Mouse (Mus musculus) limb, embryonic 14.5 days (tissue): ENCODE data around the gene Hoxc13. TPM values are rescaled to one million over a fixed set of nuclear protein-coding genes. Genes with fewer than 3 reads are reported as not detected.

Experiments
- ATAC-seq: fragments of 200-750 bp; cut with Nextera tagmentation; 2 replicates; pipeline ENCODE4 v1.8.0; 2017; ENCODE audit warnings: low read depth, moderate number of reproducible peaks, moderate TSS enrichment; ENCODE audit not compliant: low FRiP score
- DNase-seq: peaks from one replicate; pipeline ENCODE4 v3.0.0-alpha.2; 2015; ENCODE audit warnings: low spot score
- H3K27ac ChIP-seq: fragments of 300-500 bp; sonication (generic); replicated peaks from 2 replicates; pipeline ENCODE4 v1.5.1; 2014; ENCODE audit warnings: low read depth, mild to moderate bottlenecking, low read length, moderate library complexity, mixed read lengths
- H3K27me3 ChIP-seq: fragments of 300-500 bp; sonication (generic); 2 replicates; pipeline ENCODE4 v1.6.1; 2014; ENCODE audit warnings: low read length, mixed read lengths; ENCODE audit not compliant: control insufficient read depth, insufficient read depth
- H3K36me3 ChIP-seq: fragments of 300-500 bp; sonication (generic); 2 replicates; pipeline ENCODE4 v1.6.1; 2014; ENCODE audit warnings: mild to moderate bottlenecking, low read length, moderate library complexity, mixed read lengths; ENCODE audit not compliant: control insufficient read depth, insufficient read depth
- H3K4me1 ChIP-seq: fragments of 300-500 bp; sonication (generic); 2 replicates; pipeline ENCODE4 v1.6.1; 2014; ENCODE audit warnings: antibody characterized with exemption, low read length, mixed read lengths; ENCODE audit not compliant: control insufficient read depth, insufficient read depth
- H3K4me2 ChIP-seq: fragments of 300-500 bp; sonication (generic); replicated peaks from 2 replicates; pipeline ENCODE4 v1.6.1; 2014; ENCODE audit warnings: low read depth, mild to moderate bottlenecking, low read length, moderate library complexity; ENCODE audit not compliant: severe bottlenecking
- H3K4me3 ChIP-seq: fragments of 300-500 bp; sonication (generic); replicated peaks from 2 replicates; pipeline ENCODE4 v1.5.1; 2014; ENCODE audit warnings: low read length
- H3K9ac ChIP-seq: fragments of 300-500 bp; sonication (generic); 2 replicates; pipeline ENCODE4 v1.6.1; 2014; ENCODE audit warnings: mild to moderate bottlenecking, low read depth, low read length, moderate library complexity; ENCODE audit not compliant: severe bottlenecking
- H3K9me3 ChIP-seq: fragments of 300-500 bp; sonication (generic); 2 replicates; pipeline ENCODE4 v1.6.1; 2016; ENCODE audit warnings: low read length; ENCODE audit not compliant: control insufficient read depth
- POLR2A ChIP-seq: fragments of 200-500 bp; IDR thresholded peaks from 2 replicates; pipeline ENCODE4 v1.8.0; 2012; ENCODE audit warnings: inconsistent platforms, mild to moderate bottlenecking, moderate library complexity, borderline replicate concordance; ENCODE audit not compliant: insufficient read depth, insufficient read length; ENCODE audit errors: extremely low read depth
- WGBS: fragments of 180-500 bp; shearing (Covaris S2); extraction: QIAGEN DNeasy Blood & Tissue Kit; methylation state at CpG from one replicate; pipeline ENCODE4 v1.1.7; 2014; 5-methylcytosine and 5-hydroxymethylcytosine counted together
- polyA plus RNA-seq, 2 experiments: library from polyadenylated mRNA; depleted of rRNA in 1 of 2; stranded (reverse) in 1 of 2; unstranded in 1 of 2; fragments of >200 nt; fragmentation: Nextera tagmentation in 1 of 2; extraction: Ambion mirVana in 1 of 2; gene quantifications; 2 replicates each; pipeline versions ENCODE4 v1.2.1 to v1.2.3; 2012 to 2014

Gene Hoxc13
- polyA plus RNA-seq, 2 experiments: 2.9 to 6.1 TPM

DNA sequence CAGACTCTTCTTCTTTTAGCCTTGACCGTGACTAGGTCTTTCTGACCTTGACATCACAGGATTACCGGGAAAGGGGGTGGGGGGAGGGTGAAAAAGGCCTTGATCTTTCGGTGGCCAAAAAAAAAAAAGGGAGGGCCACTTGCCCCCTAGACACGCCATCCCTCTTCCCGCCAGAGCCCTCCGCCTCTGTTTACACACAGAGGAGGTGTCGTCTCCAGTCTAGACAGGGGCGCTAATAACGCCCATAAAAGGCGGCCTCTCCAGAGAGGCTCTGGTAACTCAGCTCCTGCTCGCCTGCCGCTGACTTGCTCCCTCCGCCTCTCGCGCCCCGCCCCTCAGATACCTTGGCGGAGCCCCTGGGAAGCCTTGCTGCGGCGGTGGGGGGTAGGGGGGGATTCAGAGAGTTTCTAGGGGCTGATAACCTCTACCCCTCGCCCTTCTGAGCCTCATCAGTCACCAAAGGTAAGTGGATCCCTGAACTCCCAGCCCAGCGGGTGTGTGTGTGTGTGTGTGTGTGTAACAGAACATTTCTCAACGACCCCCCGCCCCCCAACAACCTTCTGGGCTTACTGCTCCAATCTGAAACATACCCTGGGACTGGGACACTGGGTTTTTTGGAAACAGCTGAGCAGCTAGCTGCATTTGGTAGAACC lies 10.9 kb downstream of the Hoxc13 start:
- peaks cover 98% of the 10 kb centered on the region for H3K27me3 ChIP-seq
- H3K4me1 ChIP-seq: no peaks in the 10 kb centered on the region
- H3K27ac ChIP-seq: no peak overlapping the region
- no peak for DNase-seq
- H3K4me2 ChIP-seq: no peak overlapping the region
- H3K9me3 ChIP-seq: no peaks in the 10 kb centered on the region
- no peak for ATAC-seq
- no peak overlapping the region for H3K9ac ChIP-seq
- no peak for TF ChIP-seq POLR2A
- 2% methylated on average over 23 of the region's 23 CpGs for WGBS
- H3K4me3 ChIP-seq: no peak overlapping the region
- no peaks in the 10 kb centered on the region for H3K36me3 ChIP-seq

GRCm38 (mm10) chr15:102934438-102934837 lies 13.5 kb downstream of the Hoxc13 start:
- no peak for DNase-seq
- H3K4me1 ChIP-seq: peaks cover 3% of the 10 kb centered on the region
- 2% methylated on average over 12 of the region's 12 CpGs for WGBS
- no peak overlapping the region for H3K4me3 ChIP-seq
- H3K27ac ChIP-seq: no peak overlapping the region
- no peaks in the 10 kb centered on the region for H3K9me3 ChIP-seq
- no peak for TF ChIP-seq POLR2A
- no peak overlapping the region for H3K9ac ChIP-seq
- no peak for ATAC-seq
- H3K27me3 ChIP-seq: peaks cover 99% of the 10 kb centered on the region
- no peaks in the 10 kb centered on the region for H3K36me3 ChIP-seq
- H3K4me2 ChIP-seq: peak overlapping the region; percentile 32; the same call in 1 of the 2 replicates

DNA sequence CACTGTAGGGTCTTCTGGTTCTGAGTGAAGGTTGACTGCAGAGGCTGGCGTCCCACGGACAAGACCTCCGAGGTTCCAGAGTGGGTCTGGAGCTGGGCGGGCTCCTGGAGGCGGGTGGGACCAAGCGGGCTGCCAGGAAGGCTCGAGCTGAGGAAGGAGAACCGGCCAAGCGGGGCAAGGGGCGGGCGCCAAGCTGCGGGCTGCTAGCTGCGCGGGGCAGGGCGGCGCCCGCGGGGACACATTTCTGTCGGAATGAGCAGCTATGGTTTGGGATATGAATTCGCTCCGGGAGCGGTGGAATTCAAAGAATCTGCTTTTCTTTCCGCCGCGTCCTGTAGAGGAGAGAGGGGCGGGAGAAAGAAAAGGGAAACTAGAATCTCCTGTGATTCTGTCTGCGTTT lies 14.0 kb downstream of the Hoxc13 start:
- Histone ChIP-seq H3K4me3 (peak overlapping the region; percentile 21), H3K36me3 (no peaks in the 10 kb centered on the region), H3K4me2 (peak overlapping the region; percentile 32), H3K27ac (no peak overlapping the region), H3K27me3 (peaks cover 100% of the 10 kb centered on the region), H3K9me3 (no peaks in the 10 kb centered on the region), H3K9ac (no peak overlapping the region), H3K4me1 (peaks cover 5% of the 10 kb centered on the region)
- no peak for ATAC-seq
- no peak for DNase-seq
- 0% methylated on average over 26 of the region's 27 CpGs for WGBS
- no peak for TF ChIP-seq POLR2A

GRCm38 (mm10) chr15:102936279-102936972 lies 15.5 kb downstream of the Hoxc13 start, which contains the start of gene Hoxc12:
Gene Hoxc12, plus strand, starts transcription at chr15:102936757.
- Histone ChIP-seq H3K4me3 (peak within 1 kb of the TSS; percentile 31), H3K27me3 (peaks cover 100% of the 10 kb centered on the region)
- 5% methylated on average over 31 of the region's 31 CpGs for WGBS

DNA sequence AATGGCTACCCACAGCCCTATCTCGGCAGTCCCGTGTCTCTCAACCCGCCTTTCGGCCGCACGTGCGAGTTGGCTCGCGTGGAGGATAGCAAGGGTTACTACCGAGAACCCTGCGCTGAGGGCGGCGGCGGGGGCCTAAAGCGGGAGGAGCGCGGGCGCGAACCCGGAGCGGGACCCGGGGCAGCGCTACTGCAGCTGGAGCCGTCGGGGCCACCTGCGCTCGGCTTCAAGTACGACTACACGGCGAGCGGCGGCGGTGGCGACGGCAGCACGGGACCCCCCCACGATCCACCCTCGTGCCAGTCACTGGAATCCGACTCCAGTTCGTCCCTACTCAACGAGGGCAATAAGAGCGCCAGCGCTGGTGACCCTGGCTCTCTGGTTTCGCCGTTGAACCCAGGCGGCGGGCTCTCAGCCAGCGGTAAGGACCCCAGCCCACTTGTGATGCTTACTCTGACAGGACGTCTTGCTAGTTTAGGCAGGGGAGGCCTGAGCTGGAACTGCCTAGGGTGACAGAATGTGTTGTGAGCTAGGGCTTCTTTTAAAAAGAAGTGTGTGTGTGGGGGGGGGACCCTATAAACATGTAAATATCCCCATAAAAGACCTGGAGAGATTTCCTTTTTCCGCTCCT lies 16.2 kb downstream of the Hoxc13 start:
- Histone ChIP-seq H3K4me2 (peak overlapping the region; percentile 18; the same call in 1 of the 2 replicates), H3K4me3 (peak overlapping the region; percentile 31), H3K36me3 (no peaks in the 10 kb centered on the region), H3K27ac (no peak overlapping the region), H3K27me3 (peaks cover 100% of the 10 kb centered on the region), H3K9me3 (no peaks in the 10 kb centered on the region), H3K4me1 (peaks cover 5% of the 10 kb centered on the region), H3K9ac (no peak overlapping the region)
- no peak for TF ChIP-seq POLR2A
- 1% methylated on average over 35 of the region's 50 CpGs for WGBS
- DNase-seq: no peak
- ATAC-seq: no peak

More at GRCm38 (mm10) chr15:102936279-102936972, 15.5 kb downstream of the Hoxc13 start, which contains the start of gene Hoxc12:
- Histone ChIP-seq H3K36me3 (no peaks in the 10 kb centered on the region), H3K27ac (no peak within 1 kb of the TSS), H3K9ac (no peak within 1 kb of the TSS), H3K9me3 (no peaks in the 10 kb centered on the region), H3K4me2 (peak within 1 kb of the TSS; percentile 18; the same call in 1 of the 2 replicates), H3K4me1 (peaks cover 5% of the 10 kb centered on the region)
- DNase-seq (no peak), ATAC-seq (no peak)
- no peak for TF ChIP-seq POLR2A
